Mouse (Mus musculus): ENCODE data around the gene Dnah5. TPM values are rescaled to one million over a fixed set of nuclear protein-coding genes. Genes with fewer than 3 reads are reported as not detected.
A peak's percentile ranks its signal among the peaks of the same experiment; 100 is the strongest.

Gene Dnah5
- total RNA-seq, 1 experiment = 0.09 TPM

DNA sequence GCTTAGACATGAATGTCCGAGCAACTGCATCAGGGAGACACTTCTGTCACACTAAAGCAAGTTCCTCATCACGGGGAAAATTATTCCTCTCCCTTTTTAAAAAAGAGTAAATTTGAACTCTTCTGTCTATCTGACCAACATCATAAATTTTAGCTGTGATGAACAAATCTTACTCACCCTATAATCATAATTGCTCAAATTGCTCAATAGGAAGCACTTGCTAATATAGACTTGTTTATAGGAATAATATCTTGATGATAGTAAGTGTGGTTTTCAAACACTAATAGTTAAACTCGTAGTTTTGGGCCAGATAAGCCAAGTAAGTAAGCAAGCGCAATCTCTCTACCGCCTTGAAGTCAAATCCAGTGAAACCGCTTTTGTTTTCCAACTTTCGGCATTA, 38.3 kb upstream of the Dnah5 start:
- in situ Hi-C loops (cut with MboI; ENCODE audit: low sequenced_read_pairs in 2 of 2, unreplicated experiment in 2 of 2) = no loop called here
- H3K4me3 ChIP-seq (ENCODE audit: insufficient read depth in 1 of 2, low read depth in 1 of 2, low read length in 2 of 2, poor library complexity in 1 of 2, severe bottlenecking in 1 of 2) = no peak overlapping the region
- no peaks in the 10 kb centered on the region for H3K9me3 ChIP-seq (ENCODE audit: control insufficient read depth, insufficient read depth, low read depth, low read length)
- TF ChIP-seq ZC3H11A (IDR thresholded peaks at IDR 0.05; ENCODE audit: borderline replicate concordance, low read depth, low read length) (no peak), ZNF384 (IDR thresholded peaks at IDR 0.05; ENCODE audit: low read depth, low read length) (no peak), MAFK (IDR thresholded peaks at IDR 0.05; ENCODE audit: insufficient read depth, low read depth, low read length) (no peak), CHD2 (IDR thresholded peaks at IDR 0.05; ENCODE audit: low read depth, low read length) (no peak), HCFC1 (IDR thresholded peaks at IDR 0.05; ENCODE audit: borderline replicate concordance, insufficient read depth, low read length) (no peak)
- H3K36me3 ChIP-seq (ENCODE audit: control insufficient read depth, insufficient read depth, low read length, poor library complexity, severe bottlenecking) = no peaks in the 10 kb centered on the region
- no peak overlapping the region for H3K27ac ChIP-seq (ENCODE audit: insufficient read depth, low read depth, low read length, poor library complexity, severe bottlenecking)
- H3K9ac ChIP-seq (ENCODE audit: insufficient read depth, low read depth, low read length, poor library complexity, severe bottlenecking) = no peak overlapping the region
- H3K4me1 ChIP-seq (ENCODE audit: control insufficient read depth in 2 of 2, insufficient read depth in 2 of 2, low read length in 2 of 2, poor library complexity in 1 of 2) = no peaks in the 10 kb centered on the region
- no peak for DNase-seq (ENCODE audit: low read depth, low spot score)

DNA sequence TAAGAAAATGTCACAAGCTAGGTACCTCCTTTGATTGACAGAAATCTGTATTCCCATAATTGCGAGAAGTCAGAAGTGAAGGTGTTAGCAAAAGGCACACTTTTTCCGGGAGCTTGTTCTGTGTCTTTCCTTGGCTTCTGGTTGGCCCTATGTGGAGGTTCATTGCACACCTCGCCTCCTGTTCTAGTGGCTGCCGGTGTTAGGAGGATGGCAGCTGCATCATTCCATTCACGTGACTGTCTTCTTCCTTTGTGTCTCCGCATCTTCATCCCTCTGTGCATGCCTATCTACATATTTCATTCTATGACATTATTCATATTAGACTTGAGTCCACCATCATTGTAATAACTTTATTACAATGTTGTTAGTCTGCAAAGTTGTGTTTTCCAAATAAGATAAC, 37.5 kb upstream of the Dnah5 start:
- no peak overlapping the region for H3K27ac ChIP-seq (ENCODE audit: insufficient read depth, low read depth, low read length, poor library complexity, severe bottlenecking)
- H3K4me3 ChIP-seq (ENCODE audit: insufficient read depth in 1 of 2, low read depth in 1 of 2, low read length in 2 of 2, poor library complexity in 1 of 2, severe bottlenecking in 1 of 2) = no peak overlapping the region
- H3K36me3 ChIP-seq (ENCODE audit: control insufficient read depth, insufficient read depth, low read length, poor library complexity, severe bottlenecking) = no peaks in the 10 kb centered on the region
- H3K9me3 ChIP-seq (ENCODE audit: control insufficient read depth, insufficient read depth, low read depth, low read length) = no peaks in the 10 kb centered on the region
- no peak overlapping the region for H3K9ac ChIP-seq (ENCODE audit: insufficient read depth, low read depth, low read length, poor library complexity, severe bottlenecking)
- no peak for DNase-seq (ENCODE audit: low read depth, low spot score)
- no peak for TF ChIP-seq MAFK (IDR thresholded peaks at IDR 0.05; ENCODE audit: insufficient read depth, low read depth, low read length)
- TF ChIP-seq ZNF384 (IDR thresholded peaks at IDR 0.05; ENCODE audit: low read depth, low read length) = no peak
- no peak for TF ChIP-seq CHD2 (IDR thresholded peaks at IDR 0.05; ENCODE audit: low read depth, low read length)
- TF ChIP-seq ZC3H11A (IDR thresholded peaks at IDR 0.05; ENCODE audit: borderline replicate concordance, low read depth, low read length) = no peak
- no peak for TF ChIP-seq HCFC1 (IDR thresholded peaks at IDR 0.05; ENCODE audit: borderline replicate concordance, insufficient read depth, low read length)
- H3K4me1 ChIP-seq (ENCODE audit: control insufficient read depth in 2 of 2, insufficient read depth in 2 of 2, low read length in 2 of 2, poor library complexity in 1 of 2) = no peaks in the 10 kb centered on the region
- in situ Hi-C loops (cut with MboI; ENCODE audit: low sequenced_read_pairs in 2 of 2, unreplicated experiment in 2 of 2) = no loop called here

DNA sequence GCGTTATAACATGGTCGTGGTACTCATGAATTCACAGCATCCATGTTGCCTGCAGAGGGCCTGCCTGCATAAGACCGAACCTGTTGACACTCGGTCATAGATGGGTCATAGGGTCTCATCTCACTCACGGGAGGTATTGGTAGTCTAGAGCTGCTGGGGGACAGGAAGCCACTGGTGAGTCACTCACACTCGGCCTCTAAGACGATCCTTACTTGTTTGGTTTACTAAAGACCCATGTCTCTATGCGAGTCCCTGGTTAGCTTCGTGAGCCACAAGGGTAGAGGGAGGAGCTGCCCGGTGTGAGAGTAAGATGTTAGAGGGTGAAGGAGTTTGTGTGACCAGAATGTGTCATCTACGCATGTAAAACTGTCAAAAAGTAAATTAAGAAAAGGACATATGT, 24.6 kb upstream of the Dnah5 start:
- DNase-seq (ENCODE audit: low read depth, low spot score) = no peak
- Histone ChIP-seq H3K9me3 (ENCODE audit: control insufficient read depth, insufficient read depth, low read depth, low read length) (no peaks in the 10 kb centered on the region), H3K4me3 (ENCODE audit: insufficient read depth in 1 of 2, low read depth in 1 of 2, low read length in 2 of 2, poor library complexity in 1 of 2, severe bottlenecking in 1 of 2) (no peak overlapping the region), H3K27ac (ENCODE audit: insufficient read depth, low read depth, low read length, poor library complexity, severe bottlenecking) (no peak overlapping the region), H3K4me1 (ENCODE audit: control insufficient read depth in 2 of 2, insufficient read depth in 2 of 2, low read length in 2 of 2, poor library complexity in 1 of 2) (no peaks in the 10 kb centered on the region), H3K36me3 (ENCODE audit: control insufficient read depth, insufficient read depth, low read length, poor library complexity, severe bottlenecking) (no peaks in the 10 kb centered on the region), H3K9ac (ENCODE audit: insufficient read depth, low read depth, low read length, poor library complexity, severe bottlenecking) (no peak overlapping the region)
- in situ Hi-C loops (cut with MboI; ENCODE audit: low sequenced_read_pairs in 2 of 2, unreplicated experiment in 2 of 2) = no loop called here
- TF ChIP-seq ZC3H11A (IDR thresholded peaks at IDR 0.05; ENCODE audit: borderline replicate concordance, low read depth, low read length) (no peak), CHD2 (IDR thresholded peaks at IDR 0.05; ENCODE audit: low read depth, low read length) (no peak), HCFC1 (IDR thresholded peaks at IDR 0.05; ENCODE audit: borderline replicate concordance, insufficient read depth, low read length) (no peak), ZNF384 (IDR thresholded peaks at IDR 0.05; ENCODE audit: low read depth, low read length) (no peak), MAFK (IDR thresholded peaks at IDR 0.05; ENCODE audit: insufficient read depth, low read depth, low read length) (no peak)

DNA sequence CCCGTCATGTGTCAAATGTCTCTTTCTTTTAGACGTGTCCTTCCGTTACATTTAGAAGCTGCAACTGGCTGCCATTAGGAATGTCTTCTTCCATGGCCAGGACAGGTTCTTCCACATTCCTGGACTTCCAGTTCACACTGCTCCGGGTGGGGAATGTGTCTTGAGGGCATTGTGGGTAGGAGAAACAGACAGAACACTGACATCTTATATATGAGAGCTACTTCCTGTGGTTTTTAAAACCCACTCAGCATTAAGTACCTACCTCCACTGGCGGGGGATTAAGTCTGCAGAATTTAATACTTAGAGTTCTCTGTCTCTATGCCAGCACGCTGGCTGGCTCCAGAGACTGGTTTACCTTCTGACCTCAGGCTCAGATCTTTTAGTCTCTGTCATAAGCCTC, 24.0 kb upstream of the Dnah5 start:
- no peak for TF ChIP-seq CHD2 (IDR thresholded peaks at IDR 0.05; ENCODE audit: low read depth, low read length)
- no peak for TF ChIP-seq MAFK (IDR thresholded peaks at IDR 0.05; ENCODE audit: insufficient read depth, low read depth, low read length)
- TF ChIP-seq ZNF384 (IDR thresholded peaks at IDR 0.05; ENCODE audit: low read depth, low read length) = no peak
- TF ChIP-seq HCFC1 (IDR thresholded peaks at IDR 0.05; ENCODE audit: borderline replicate concordance, insufficient read depth, low read length) = no peak
- no peak for TF ChIP-seq ZC3H11A (IDR thresholded peaks at IDR 0.05; ENCODE audit: borderline replicate concordance, low read depth, low read length)
- no peaks in the 10 kb centered on the region for H3K9me3 ChIP-seq (ENCODE audit: control insufficient read depth, insufficient read depth, low read depth, low read length)
- H3K36me3 ChIP-seq (ENCODE audit: control insufficient read depth, insufficient read depth, low read length, poor library complexity, severe bottlenecking) = no peaks in the 10 kb centered on the region
- H3K4me1 ChIP-seq (ENCODE audit: control insufficient read depth in 2 of 2, insufficient read depth in 2 of 2, low read length in 2 of 2, poor library complexity in 1 of 2) = no peaks in the 10 kb centered on the region
- no peak overlapping the region for H3K9ac ChIP-seq (ENCODE audit: insufficient read depth, low read depth, low read length, poor library complexity, severe bottlenecking)
- no peak for DNase-seq (ENCODE audit: low read depth, low spot score)
- in situ Hi-C loops (cut with MboI; ENCODE audit: low sequenced_read_pairs in 2 of 2, unreplicated experiment in 2 of 2) = no loop called here
- no peak overlapping the region for H3K4me3 ChIP-seq (ENCODE audit: insufficient read depth in 1 of 2, low read depth in 1 of 2, low read length in 2 of 2, poor library complexity in 1 of 2, severe bottlenecking in 1 of 2)
- H3K27ac ChIP-seq (ENCODE audit: insufficient read depth, low read depth, low read length, poor library complexity, severe bottlenecking) = no peak overlapping the region

DNA sequence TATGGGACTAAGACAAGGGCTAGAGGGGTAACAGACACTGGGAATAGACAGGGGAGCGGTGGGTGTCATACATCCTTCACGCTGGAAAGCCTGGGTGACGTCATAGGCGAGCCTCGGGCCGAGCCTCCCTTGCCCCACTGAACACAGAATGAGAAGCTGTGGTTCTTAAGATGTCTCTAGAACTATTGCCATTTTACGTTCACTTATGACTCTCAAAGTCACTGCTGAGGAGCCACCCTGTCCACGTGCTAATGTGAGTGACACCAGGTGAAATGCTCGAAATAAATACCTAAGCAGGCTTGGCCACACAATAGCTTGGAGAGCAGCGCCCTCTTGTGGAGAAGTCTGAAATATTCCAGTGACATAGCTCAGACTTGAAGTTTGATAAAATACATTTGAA, 21.7 kb upstream of the Dnah5 start:
- peak; percentile 56 for DNase-seq (ENCODE audit: low read depth, low spot score)
- in situ Hi-C loops (cut with MboI; ENCODE audit: low sequenced_read_pairs in 2 of 2, unreplicated experiment in 2 of 2) = loop anchor here (5.0 to 10.0 kb wide), 2 partner anchors 260 to 277 kb away; no protein-coding TSS in a partner anchor
- Histone ChIP-seq H3K36me3 (ENCODE audit: control insufficient read depth, insufficient read depth, low read length, poor library complexity, severe bottlenecking) (no peaks in the 10 kb centered on the region), H3K4me3 (ENCODE audit: insufficient read depth in 1 of 2, low read depth in 1 of 2, low read length in 2 of 2, poor library complexity in 1 of 2, severe bottlenecking in 1 of 2) (no peak overlapping the region), H3K27ac (ENCODE audit: insufficient read depth, low read depth, low read length, poor library complexity, severe bottlenecking) (no peak overlapping the region), H3K9ac (ENCODE audit: insufficient read depth, low read depth, low read length, poor library complexity, severe bottlenecking) (no peak overlapping the region), H3K4me1 (ENCODE audit: control insufficient read depth in 2 of 2, insufficient read depth in 2 of 2, low read length in 2 of 2, poor library complexity in 1 of 2) (no peaks in the 10 kb centered on the region), H3K9me3 (ENCODE audit: control insufficient read depth, insufficient read depth, low read depth, low read length) (no peaks in the 10 kb centered on the region)
- TF ChIP-seq ZNF384 (IDR thresholded peaks at IDR 0.05; ENCODE audit: low read depth, low read length) (peak; percentile 42; the same call in 1 of the 2 replicates), HCFC1 (IDR thresholded peaks at IDR 0.05; ENCODE audit: borderline replicate concordance, insufficient read depth, low read length) (no peak), CHD2 (IDR thresholded peaks at IDR 0.05; ENCODE audit: low read depth, low read length) (no peak), ZC3H11A (IDR thresholded peaks at IDR 0.05; ENCODE audit: borderline replicate concordance, low read depth, low read length) (peak; percentile 96), MAFK (IDR thresholded peaks at IDR 0.05; ENCODE audit: insufficient read depth, low read depth, low read length) (no peak)
